Mouse (Mus musculus): Measurements from ENCODE around the gene Fat2.

Gene Fat2

DNA sequence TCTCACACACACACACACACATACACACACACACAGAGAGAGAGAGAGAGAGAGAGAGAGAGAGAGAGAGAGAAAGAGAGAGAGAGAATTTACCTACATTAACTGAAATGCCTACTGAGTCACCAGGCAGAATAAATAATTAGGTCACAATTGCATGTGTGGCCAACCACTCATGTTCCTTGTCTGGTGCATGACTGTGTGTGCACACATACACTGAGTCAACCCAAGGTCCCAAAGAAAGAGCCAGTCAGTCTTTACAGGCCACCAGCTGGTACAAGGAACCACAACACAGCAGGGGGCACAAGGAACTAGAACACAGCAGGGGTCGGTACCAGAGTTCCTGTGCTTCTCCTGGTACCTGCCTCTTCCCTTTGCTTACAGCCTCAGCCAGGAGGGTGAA, 99.5 kb downstream of the Fat2 start:
- no peak for DNase-seq

DNA sequence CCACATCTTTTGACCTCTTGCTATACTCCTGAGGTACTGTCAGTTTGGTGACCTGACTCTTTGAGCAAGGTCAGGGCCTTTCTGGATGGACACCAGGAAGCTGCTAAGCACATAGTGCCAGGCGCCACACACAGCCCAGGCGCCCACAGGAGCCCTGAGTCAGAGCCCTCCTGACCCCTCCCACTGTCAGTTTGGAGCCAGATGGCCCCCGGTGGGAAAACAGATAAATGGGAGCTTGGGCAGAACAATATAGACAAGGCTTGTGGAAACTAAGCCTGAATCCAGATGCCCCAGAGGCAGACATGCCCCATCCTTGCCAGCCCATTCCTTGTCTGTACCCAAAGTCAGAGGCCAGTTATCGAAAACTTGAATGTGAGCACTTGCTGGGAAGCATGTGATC, 101.6 kb downstream of the Fat2 start:
- DNase-seq, result no peak

DNA sequence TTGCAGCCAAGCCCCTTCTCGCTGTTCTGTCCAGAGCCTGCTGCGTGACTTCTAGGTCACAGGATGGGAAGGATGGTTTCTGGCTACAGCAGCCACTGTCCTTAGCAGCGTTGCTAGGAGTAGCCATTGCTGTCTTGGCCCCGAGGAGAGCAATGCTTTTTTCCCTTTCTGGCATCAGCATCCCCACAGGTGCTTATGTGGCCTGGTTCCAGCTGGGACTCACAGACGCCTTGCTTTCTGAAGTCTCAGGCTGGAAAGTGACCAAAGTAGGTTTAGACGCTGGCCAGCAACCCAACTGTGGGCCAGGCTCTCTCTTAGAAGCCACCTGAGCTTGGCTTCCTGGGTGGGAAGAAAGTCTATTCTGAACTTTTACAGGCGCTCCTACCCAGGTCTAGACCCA, 102.1 kb downstream of the Fat2 start:
- DNase-seq, result no peak

DNA sequence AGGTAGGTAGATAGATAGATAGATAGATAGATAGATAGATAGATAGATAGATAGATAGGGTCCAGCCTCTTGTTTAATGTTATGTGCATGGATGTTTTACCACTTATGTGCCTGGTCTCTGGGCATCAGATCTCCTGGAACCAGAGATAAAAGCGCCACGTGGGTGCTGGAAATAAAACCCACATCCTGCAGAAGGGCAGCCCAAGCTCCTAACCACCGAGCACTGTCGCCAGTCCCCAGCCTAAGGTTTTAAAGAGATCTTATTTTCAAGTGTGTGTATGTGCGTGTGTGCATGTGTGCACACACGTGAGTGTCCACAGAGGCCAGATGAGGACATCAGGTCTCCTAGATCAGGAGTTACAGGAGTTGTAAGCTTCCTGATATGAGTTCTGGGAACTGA, 105.3 kb downstream of the Fat2 start:
- no peak for DNase-seq

DNA sequence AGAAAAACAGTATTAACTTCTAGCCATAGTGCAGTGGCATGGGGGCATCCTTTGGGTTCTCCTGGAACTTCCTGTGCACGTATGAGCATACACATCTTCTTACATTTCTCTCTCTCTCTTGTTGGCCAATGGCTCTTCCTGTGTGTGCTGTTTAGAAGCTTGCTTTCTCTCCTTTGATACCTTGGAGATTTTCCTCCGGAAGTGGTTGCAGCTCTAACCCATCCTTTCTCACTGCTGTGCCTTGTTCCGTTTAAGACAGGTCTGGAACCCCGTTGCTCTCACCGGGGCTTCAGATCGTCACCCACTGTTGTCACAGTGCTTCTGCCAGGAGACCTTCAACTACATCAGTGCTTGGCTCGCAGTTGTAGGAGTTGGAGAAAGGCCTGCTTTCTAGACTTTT, 115.1 kb downstream of the Fat2 start:
- no peak for DNase-seq

DNA sequence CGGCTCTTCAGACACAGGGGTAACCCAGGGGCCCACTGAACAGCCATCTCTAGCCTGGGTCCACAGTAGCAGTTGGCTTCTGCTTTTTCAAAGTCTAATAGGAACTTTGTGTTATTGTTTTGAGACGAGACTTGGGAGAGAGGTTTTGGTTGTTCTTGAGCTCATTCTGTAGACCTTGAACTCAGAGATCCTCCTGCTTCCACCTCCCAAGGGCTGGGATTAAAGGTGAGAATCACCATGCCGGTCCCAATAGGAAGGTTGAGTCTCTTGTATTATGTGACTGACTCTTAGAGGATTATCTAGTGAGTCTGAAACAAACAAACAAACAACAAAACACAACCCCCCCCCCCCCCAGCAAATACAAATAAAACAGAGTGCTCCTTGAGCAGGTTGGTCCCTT, 117.9 kb downstream of the Fat2 start:
- DNase-seq, result no peak

DNA sequence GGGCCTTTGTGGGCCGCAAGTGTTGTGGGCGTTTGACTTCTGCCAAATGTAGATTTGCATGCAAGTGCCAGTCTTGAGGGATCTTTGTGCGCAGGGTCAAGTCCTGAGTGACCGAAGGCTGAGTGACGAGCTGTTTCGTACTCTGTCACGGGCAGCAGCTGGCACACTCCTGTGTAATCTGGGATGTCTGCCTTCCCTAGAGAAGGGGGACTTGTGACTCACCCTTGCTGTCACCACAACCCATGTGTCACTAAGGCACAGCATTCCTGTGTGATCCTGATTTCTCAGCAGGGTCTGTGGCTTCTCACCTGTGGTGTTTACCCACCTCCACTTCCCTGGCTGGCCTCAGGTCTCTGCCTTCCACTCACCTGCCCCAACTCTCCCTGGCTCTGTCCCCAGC, 118.5 kb downstream of the Fat2 start:
- DNase-seq, result no peak

DNA sequence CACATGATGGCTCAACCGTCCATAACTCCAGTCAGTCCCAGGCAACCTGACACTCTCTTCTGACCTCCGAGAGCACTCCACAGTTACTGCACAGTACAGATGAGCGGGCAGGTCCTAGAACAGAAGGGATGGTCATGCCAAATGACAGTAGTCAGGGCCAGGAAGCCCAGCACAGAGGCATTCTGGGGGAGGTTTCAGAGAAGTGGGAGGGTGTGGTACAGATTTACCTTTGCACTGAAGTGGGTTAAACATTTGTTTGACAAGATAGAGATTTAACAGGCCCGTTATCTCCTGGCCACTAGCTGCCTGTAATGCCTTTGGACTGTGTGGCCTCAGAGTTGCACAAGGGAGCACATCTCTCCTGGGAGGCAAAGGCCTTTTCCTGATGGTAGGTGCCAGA, 118.9 kb downstream of the Fat2 start:
- peak; percentile 40 for DNase-seq

DNA sequence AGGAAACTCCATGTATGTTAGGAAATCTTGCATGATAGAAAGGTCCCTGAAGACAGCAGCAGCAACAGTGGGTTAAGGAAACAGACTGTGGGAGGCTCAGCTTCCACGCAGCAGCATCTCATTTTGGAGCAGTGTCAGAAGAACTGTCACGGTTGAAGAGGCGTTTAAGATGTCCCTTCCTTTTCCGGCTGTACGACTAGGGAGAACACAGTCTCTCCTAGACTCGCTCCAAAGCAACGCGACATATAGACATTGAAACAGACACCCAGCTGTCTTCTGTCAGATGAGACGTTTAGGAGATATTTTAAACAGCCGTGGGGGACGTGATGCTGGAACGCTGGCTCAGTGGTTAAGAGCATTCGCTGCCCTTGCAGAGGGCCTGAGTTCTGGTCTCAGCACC, 119.5 kb downstream of the Fat2 start:
- DNase-seq, result no peak

DNA sequence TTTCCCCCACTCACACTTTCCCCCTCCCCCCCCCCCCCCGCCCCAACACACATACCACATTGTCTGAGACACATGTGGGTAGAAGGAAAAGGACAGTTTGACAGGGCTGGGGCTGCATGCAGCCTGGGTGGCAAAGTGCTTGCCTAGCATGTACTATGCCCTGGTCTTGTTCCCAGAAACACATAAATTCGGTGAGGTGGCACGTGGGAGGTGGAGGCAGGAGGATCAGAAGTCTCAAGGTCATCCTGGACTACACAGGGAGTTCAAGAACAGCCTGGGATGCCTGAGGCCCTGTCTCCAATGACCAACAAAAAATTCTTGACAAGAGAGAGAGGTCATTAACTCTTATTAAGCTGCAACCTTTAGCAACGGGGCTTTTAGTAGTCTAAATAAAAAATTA, 120.3 kb downstream of the Fat2 start:
- peak; percentile 52 for DNase-seq

DNA sequence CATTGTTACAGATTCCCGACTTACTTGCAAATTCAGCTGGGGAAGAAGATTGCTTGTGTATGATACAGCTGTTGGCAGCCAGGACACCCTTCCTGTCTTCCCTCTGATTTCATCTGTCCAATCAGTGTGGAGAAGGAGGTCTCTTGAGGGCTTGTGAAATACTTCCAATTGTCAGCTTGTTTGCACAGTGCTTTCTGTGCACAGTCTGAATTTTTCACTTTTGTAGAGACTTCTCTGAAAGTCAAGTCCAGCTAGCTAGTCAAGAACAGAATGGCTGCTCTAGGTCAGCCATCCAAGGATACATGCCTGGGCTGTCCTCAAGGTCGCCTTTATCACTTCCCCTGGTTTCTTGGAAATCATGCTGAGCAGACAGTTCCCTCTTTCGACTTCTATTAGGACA, 121.4 kb downstream of the Fat2 start:
- DNase-seq, result no peak

DNA sequence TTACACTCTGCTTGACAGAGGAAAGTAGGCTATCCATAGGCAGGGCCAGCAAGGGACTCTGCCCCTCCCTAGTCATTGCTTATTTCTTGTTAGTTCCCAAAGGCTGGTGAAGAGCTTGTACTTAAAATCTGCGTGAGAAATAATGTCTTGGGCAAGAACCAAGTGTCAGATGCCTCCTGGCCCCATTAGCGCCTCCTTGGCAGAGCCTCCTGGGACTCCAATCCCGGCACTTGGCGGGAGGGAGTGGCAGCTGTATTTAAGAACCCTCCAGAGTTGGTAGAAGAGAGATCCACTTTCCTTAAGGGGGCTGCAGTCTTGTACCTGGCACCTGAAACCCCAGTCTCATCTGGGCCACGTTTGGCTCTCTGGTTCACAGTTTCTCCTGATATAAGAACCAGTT, 122.2 kb downstream of the Fat2 start:
- no peak for DNase-seq

DNA sequence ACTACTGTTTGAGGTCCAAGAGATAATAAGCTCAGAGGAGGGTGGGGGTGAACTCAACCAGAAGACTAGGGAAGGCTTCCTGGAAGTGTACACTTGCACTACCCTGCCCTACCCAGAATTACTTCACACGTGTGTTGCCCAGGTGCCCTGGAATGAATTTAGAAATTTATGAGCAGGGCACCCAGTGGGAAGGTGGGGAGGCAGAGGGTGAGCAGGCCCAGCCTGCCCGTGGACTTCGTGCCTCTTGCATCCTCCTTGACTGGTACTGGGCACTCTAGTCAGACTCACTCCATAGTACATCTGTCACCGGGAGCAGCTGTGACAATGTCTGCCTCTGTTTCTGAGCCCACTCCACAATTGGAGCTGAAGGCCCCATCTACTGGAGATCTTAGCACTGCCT, 122.8 kb downstream of the Fat2 start:
- no peak for DNase-seq

DNA sequence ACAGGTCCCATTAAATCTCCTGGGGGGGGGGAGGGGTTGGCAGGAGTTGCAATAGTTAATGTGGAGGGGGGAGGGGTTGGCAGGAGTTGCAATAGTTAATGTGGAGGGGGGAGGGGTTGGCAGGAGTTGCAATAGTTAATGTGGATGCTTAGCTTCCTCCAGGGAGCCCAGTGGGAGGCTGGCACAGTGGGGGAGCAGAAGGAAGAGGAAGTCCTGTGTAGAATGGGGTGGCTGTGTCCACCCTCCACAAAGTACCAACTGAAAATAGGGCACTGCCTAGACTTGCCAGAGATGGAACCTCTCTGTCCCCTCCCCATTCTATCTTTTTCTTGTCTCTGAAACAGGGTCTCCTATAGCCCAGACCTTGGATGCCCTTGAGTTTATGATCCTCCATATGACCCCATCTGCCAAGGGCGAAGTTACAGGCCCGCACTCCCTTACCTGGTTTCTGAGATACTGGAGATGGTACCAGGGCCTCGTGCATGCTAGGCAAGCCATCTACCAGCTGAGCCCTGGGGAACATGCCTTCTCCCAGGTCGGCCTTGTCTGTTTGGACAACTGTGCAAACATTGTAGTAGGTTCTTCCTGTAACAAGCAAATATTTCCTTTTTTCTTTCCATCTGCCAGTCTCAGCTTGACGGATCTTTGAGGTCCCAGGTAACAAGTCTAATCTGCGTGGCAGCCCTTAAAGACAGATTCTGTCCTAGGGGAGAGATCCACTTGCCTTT, 126.6 kb downstream of the Fat2 start:
- no peak for DNase-seq

DNA sequence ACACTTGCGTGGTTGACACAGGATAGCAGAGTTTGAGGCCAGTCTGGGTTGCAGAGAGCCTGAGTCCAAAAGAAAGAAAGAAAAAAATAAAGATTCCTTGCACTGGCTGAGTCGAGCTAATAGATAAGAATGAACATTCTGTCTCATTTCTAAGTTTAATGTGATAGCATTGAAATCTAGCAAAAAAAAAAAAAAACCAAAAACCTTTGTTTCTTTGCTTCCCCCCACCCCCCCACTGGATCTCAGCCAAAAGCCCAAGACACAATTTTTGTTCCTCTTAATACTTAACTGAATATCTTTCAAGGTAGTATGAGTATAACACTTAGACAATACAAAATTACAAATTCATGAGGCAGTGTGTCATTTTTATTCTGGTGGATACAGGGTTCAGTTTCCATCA, 127.3 kb downstream of the Fat2 start:
- no peak for DNase-seq

DNA sequence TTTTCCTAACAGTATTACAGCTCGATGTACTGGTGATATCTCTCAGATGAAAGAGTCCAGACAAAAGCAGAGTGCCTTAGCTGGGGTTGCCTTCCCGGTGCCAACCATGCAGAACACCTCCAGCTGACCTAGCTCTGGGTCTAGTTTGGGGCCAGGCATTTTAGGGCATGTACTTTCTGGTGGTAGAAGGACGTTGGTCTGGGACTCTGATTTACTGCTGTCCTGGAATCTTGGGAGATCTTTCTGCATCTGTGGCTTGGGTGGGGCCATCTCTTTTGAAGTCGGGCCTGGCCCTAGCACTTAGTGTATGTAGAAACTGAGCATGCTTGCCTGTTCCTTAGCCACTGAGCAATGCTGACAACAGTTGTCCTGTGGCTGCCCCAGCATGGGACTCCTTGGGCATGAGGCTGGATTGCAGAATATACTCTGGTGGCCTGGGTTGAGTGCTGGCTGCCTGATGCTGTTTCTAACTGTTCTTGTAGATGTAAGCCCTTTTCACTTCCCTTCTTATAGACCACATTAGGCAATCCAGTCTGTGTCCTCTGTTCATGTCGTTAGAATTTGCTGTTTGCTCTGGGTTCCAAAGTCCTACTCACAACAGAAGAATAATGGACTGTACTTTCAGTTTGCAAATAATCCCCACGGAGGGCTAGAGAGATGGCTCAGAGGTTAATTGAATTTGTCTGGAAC, 128.2 kb downstream of the Fat2 start:
- DNase-seq, result no peak

DNA sequence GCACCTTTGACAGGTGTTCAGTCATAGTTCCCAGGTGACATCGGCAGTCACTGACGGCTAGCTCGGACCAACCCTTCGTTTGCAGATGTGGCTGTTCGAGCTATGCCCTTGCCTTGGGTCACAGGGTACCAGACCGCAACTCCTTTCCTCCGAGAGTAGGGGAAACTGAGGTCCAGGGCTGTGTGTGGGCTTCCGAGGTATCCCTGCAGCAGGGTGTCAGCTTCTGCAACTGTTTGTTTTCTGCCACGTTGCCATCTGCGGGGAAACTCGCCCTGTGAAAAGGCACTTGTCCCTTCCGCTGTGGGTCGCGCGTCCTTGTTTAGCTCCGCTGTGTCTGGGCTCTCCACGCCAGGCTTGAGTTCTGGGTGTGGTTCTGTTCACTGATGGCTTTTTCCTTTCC, 131.8 kb downstream of the Fat2 start:
- peak; percentile 53 for DNase-seq

DNA sequence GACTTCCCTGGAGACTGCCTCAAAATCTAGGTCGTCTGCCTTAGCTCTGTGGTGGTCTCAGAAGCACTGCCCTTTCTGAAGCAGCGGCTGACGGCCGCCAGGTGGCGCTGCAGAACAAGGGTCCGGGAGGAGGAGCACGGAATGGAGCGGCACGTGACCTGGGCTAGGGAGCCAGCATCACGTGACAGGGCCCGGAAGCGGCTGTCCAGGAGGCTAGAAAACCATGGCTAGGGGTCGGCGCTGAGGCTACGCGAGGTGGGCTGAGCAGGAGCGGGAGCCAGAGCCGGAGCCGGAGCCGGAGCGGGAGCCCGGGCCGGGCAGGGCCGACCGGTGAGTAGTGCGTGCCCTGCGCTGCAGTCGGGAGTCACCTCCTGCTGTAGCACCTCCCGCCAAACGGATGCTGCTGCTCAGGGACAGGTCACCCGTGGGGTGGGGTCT, 132.2 kb downstream of the Fat2 start, which contains the start of gene Slc36a1:
Slc36a1 (plus strand) TSS at position 192 of the 438 bp plus-strand sequence.
- DNase-seq, result peak; percentile 99
